Mouse (Mus musculus) heart, embryonic 14.5 days (tissue): ENCODE measurements around the gene Pard6b. TPM values are rescaled to one million over a fixed set of nuclear protein-coding genes. Genes with fewer than 3 reads are reported as not detected.

Experiments
- ATAC-seq: fragments of 200-750 bp; cut with Nextera tagmentation; 2 replicates; pipeline ENCODE4 v1.8.0; 2017; ENCODE audit warnings: low read depth, moderate TSS enrichment; ENCODE audit not compliant: insufficient number of reproducible peaks, insufficient read depth, low FRiP score
- H3K27ac ChIP-seq, 2 experiments: fragments of 200-500 bp in 1 of 2; fragments of 300-500 bp in 1 of 2; sonication (generic) in 1 of 2; replicated peaks in 1 of 2; 2 replicates each; pipeline ENCODE4 v1.5.1; 2012 to 2014; ENCODE audit warnings: low read depth in 2 of 2, low read length in 2 of 2, control low read depth in 1 of 2, mild to moderate bottlenecking in 1 of 2, mixed read lengths in 1 of 2; ENCODE audit not compliant: control insufficient read depth in 1 of 2, insufficient read depth in 1 of 2
- H3K27me3 ChIP-seq: fragments of 300-500 bp; sonication (generic); 2 replicates; pipeline ENCODE4 v1.6.1; 2014; ENCODE audit warnings: mild to moderate bottlenecking, low read length, control low read depth; ENCODE audit not compliant: control insufficient read depth, insufficient read depth
- H3K36me3 ChIP-seq: fragments of 300-500 bp; sonication (generic); 2 replicates; pipeline ENCODE4 v1.6.1; 2014; ENCODE audit warnings: mild to moderate bottlenecking, control low read depth, low read length, mixed read lengths; ENCODE audit not compliant: control insufficient read depth, insufficient read depth
- H3K4me1 ChIP-seq, 2 experiments: fragments of 200-500 bp in 1 of 2; fragments of 300-500 bp in 1 of 2; sonication (generic) in 1 of 2; 2 replicates each; pipeline ENCODE4 v1.6.1; 2012 to 2014; ENCODE audit warnings: low read length in 2 of 2, control low read depth in 1 of 2, mixed read lengths in 1 of 2; ENCODE audit not compliant: control insufficient read depth in 2 of 2, insufficient read depth in 2 of 2
- H3K4me2 ChIP-seq: fragments of 300-500 bp; sonication (generic); 2 replicates; pipeline ENCODE4 v1.6.1; 2014; ENCODE audit warnings: mild to moderate bottlenecking, low read length
- H3K4me3 ChIP-seq, 2 experiments: fragments of 200-500 bp in 1 of 2; fragments of 300-500 bp in 1 of 2; sonication (generic) in 1 of 2; 2 replicates each; pipeline ENCODE4 v1.5.1; 2012 to 2014; ENCODE audit warnings: low read length in 2 of 2, mild to moderate bottlenecking in 2 of 2, control low read depth in 1 of 2, low read depth in 1 of 2, moderate library complexity in 1 of 2; ENCODE audit not compliant: control insufficient read depth in 1 of 2, insufficient read depth in 1 of 2
- H3K9ac ChIP-seq: fragments of 300-500 bp; sonication (generic); 2 replicates; pipeline ENCODE4 v1.6.1; 2014; ENCODE audit warnings: mild to moderate bottlenecking, low read length
- H3K9me3 ChIP-seq: fragments of 300-500 bp; sonication (generic); 2 replicates; pipeline ENCODE4 v1.6.1; 2016; ENCODE audit warnings: low read length, control low read depth; ENCODE audit not compliant: control insufficient read depth
- WGBS: fragments of 180-500 bp; shearing (Covaris S2); extraction: QIAGEN DNeasy Blood & Tissue Kit; methylation state at CpG from one replicate; pipeline ENCODE4 v1.1.7; 2014; 5-methylcytosine and 5-hydroxymethylcytosine counted together
- polyA plus RNA-seq: library from polyadenylated mRNA; unstranded; fragments of >200 nt; fragmentation: Nextera tagmentation; extraction: Ambion mirVana; gene quantifications from 2 replicates; pipeline ENCODE4 v1.2.1, GENCODE M21; 2014

The Pard6b gene
- polyA plus RNA-seq, 1 experiment from 2014 or later, result 7.7 TPM

GRCm38 (mm10) chr2:168044681-168045287 is 36.0 kb upstream of the Pard6b start:
- Histone ChIP-seq H3K9me3 (no peaks in the 10 kb centered on the region), H3K27ac (no peak overlapping the region), H3K36me3 (no peaks in the 10 kb centered on the region), H3K9ac (no peak overlapping the region), H3K27me3 (peaks cover 4% of the 10 kb centered on the region; the same call in 1 of the 2 replicates), H3K4me2 (no peak overlapping the region), H3K4me1 (peaks cover 16 to 20% of the 10 kb centered on the region in 2 experiments), H3K4me3 (no peak overlapping the region)
- WGBS, result 79% methylated on average over 10 of the region's 10 CpGs
- ATAC-seq, result no peak

GRCm38 (mm10) chr2:168045357-168045756 is 35.4 kb upstream of the Pard6b start:
- peaks cover 4% of the 10 kb centered on the region; the same call in 1 of the 2 replicates for H3K27me3 ChIP-seq
- no peak overlapping the region for H3K4me3 ChIP-seq
- H3K9me3 ChIP-seq, result no peaks in the 10 kb centered on the region
- H3K4me1 ChIP-seq, result peaks cover 16 to 25% of the 10 kb centered on the region in 2 experiments
- H3K4me2 ChIP-seq, result 0 out of 2 replicates have a peak overlapping the region, but pooled peaks have one; percentile 22
- no peaks in the 10 kb centered on the region for H3K36me3 ChIP-seq
- H3K27ac ChIP-seq, result peak overlapping the region in 1 of 2 experiments; percentile 41; a peak in 2 of 4 replicates
- ATAC-seq, result no peak
- WGBS, result 72% methylated on average over 13 of the region's 13 CpGs
- H3K9ac ChIP-seq, result no peak overlapping the region

GRCm38 (mm10) chr2:168045771-168046170 is 35.0 kb upstream of the Pard6b start:
- WGBS, result 28% methylated on average over 5 of the region's 5 CpGs
- Histone ChIP-seq H3K9me3 (no peaks in the 10 kb centered on the region), H3K27ac (peak overlapping the region; percentile 32 to 50; a peak in 3 of 4 replicates), H3K4me3 (no peak overlapping the region), H3K27me3 (peaks cover 4% of the 10 kb centered on the region; the same call in 1 of the 2 replicates), H3K9ac (0 out of 2 replicates have a peak overlapping the region, but pooled peaks have one; percentile 1), H3K36me3 (no peaks in the 10 kb centered on the region), H3K4me1 (peaks cover 18 to 25% of the 10 kb centered on the region in 2 experiments), H3K4me2 (0 out of 2 replicates have a peak overlapping the region, but pooled peaks have one; percentile 22)
- 0 out of 2 replicates have a peak, but pooled peaks have one; percentile 22 for ATAC-seq

GRCm38 (mm10) chr2:168046467-168046866 is 34.3 kb upstream of the Pard6b start:
- 82% methylated on average over 4 of the region's 4 CpGs for WGBS
- no peaks in the 10 kb centered on the region for H3K9me3 ChIP-seq
- peaks cover 4% of the 10 kb centered on the region; the same call in 1 of the 2 replicates for H3K27me3 ChIP-seq
- no peaks in the 10 kb centered on the region for H3K36me3 ChIP-seq
- ATAC-seq, result no peak
- peaks cover 18 to 25% of the 10 kb centered on the region in 2 experiments for H3K4me1 ChIP-seq
- no peak overlapping the region for H3K4me3 ChIP-seq
- peak overlapping the region in 1 of 2 experiments; percentile 50; a peak in 2 of 4 replicates for H3K27ac ChIP-seq
- no peak overlapping the region for H3K4me2 ChIP-seq
- H3K9ac ChIP-seq, result no peak overlapping the region

GRCm38 (mm10) chr2:168049002-168049635 is 31.7 kb upstream of the Pard6b start:
- WGBS, result 17% methylated on average over 16 of the region's 16 CpGs
- Histone ChIP-seq H3K36me3 (no peaks in the 10 kb centered on the region), H3K4me3 (peak overlapping the region; percentile 51 to 57; a peak in 3 of 4 replicates), H3K27me3 (peaks cover 4% of the 10 kb centered on the region; the same call in 1 of the 2 replicates), H3K9ac (no peak overlapping the region; the same call in 1 of the 2 replicates), H3K4me2 (peak overlapping the region; percentile 94), H3K4me1 (peaks cover 18 to 25% of the 10 kb centered on the region in 2 experiments), H3K9me3 (no peaks in the 10 kb centered on the region), H3K27ac (no peak overlapping the region)
- no peak for ATAC-seq

GRCm38 (mm10) chr2:168050000-168050942 is 30.5 kb upstream of the Pard6b start:
- peaks cover 15 to 25% of the 10 kb centered on the region in 2 experiments for H3K4me1 ChIP-seq
- peak overlapping the region; percentile 94 for H3K4me2 ChIP-seq
- no peak for ATAC-seq
- peak overlapping the region; percentile 76 for H3K9ac ChIP-seq
- H3K27ac ChIP-seq, result no peak overlapping the region; a peak in 1 of 4 replicates
- no peaks in the 10 kb centered on the region for H3K9me3 ChIP-seq
- peaks cover 4% of the 10 kb centered on the region; the same call in 1 of the 2 replicates for H3K27me3 ChIP-seq
- 1% methylated on average over 56 of the region's 56 CpGs for WGBS
- no peaks in the 10 kb centered on the region for H3K36me3 ChIP-seq
- H3K4me3 ChIP-seq, result peak overlapping the region; percentile 51 to 57

- peaks cover 4% of the 10 kb centered on the region; the same call in 1 of the 2 replicates for H3K27me3 ChIP-seq
- no peak overlapping the region for H3K4me3 ChIP-seq
- ATAC-seq, result no peak
- H3K9ac ChIP-seq, result no peak overlapping the region
- H3K9me3 ChIP-seq, result no peaks in the 10 kb centered on the region
- H3K27ac ChIP-seq, result no peak overlapping the region
- 93% methylated on average over 1 of the region's 1 CpGs for WGBS
- H3K4me1 ChIP-seq, result peaks cover 17 to 30% of the 10 kb centered on the region in 2 experiments
- H3K4me2 ChIP-seq, result no peak overlapping the region
- no peaks in the 10 kb centered on the region for H3K36me3 ChIP-seq
Observed at GRCm38 (mm10) chr2:168052156-168052555, 28.6 kb upstream of the Pard6b start.
